Mouse (Mus musculus): ENCODE measurements around the gene Nav2.

GRCm38 (mm10) chr7:49245537-49246239, 337.2 kb downstream of the Nav2 start:
- no peak for TF ChIP-seq ETS1 (conservative IDR thresholded peaks at IDR 0.05; ENCODE audit: low read depth, low read length)
- no peak for TF ChIP-seq POLR2A (IDR thresholded peaks at IDR 0.05; ENCODE audit: low read depth, low read length)
